Mouse (Mus musculus) T-helper 17 cell (primary cell): ENCODE measurements around the gene Rhou.

Experiments used
- in situ Hi-C, 2 experiments: fragments of 300-600 bp; cut with MboI, MseI; formaldehyde crosslinking; loops; 1 replicate in 1 of 2; 2 replicates in 1 of 2; pipeline ENCODE4 v1.15.1; 2025; ENCODE audit warnings: high pct_unique_total_duplicates in 2 of 2

Gene Rhou

DNA sequence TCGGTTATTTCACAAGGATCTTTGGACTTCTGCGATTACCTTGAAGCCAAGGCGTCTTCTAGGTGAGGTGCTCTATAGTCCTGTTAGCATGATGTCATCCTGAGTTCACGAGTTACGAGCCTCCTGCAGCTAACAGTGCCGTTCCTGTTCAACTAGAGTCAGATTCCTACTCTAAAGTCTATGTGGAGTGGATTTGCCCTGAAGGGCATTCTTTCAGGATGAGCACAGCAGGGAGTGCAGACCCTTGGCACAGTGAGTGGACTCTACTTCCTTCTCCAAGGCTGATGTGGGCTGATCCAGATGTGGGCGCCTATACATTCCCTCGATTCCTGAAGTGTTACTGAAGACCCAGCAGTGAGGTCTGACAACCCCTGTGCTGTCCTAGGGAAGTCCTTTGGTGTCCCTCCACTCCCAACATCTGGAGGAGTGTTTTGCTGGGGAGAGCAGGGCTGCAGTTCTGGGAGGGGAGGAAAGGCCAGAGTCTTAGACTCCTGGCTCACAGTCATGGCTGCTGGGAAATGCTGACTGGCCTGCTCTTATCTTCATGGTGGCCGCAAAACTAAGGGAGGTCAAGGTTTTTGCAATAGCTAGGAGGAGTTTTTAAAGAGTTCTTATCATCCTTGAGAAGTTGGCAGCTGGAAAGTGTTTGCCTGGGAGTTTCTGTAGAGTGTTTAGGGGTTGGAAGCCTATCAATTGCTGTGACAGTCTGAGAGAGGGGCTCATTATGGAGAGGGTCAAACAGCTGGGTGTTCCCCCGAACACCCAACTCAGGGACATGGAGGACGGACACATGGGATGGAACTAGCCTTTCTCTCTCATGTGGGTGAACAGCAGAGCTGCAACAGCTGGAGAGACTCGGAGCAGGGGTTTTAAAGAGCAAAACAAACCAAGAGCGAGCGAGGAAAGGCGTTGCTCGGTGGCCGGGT is 5.2 kb upstream of the Rhou start:
- in situ Hi-C loops, result no loop called here

DNA sequence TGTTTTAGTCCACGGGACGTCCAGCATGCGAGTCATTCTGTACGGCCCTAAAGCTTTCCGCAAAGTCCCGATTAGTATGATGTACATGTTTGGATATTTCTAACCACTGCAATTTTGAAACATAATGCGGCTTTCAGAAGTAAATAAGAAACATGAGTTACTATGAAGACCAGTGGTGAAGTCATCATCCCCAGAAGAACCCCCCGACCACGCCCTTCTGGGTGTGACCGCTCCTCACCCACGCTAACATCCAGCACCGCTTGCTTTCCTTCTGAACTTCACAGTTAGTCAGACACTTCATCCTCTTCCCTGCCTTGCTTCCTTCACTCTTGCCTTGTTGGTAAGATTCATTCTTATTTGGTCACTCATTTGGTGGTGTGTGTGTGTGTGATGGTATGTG is 4.2 kb upstream of the Rhou start:
- in situ Hi-C loops, result no loop called here

DNA sequence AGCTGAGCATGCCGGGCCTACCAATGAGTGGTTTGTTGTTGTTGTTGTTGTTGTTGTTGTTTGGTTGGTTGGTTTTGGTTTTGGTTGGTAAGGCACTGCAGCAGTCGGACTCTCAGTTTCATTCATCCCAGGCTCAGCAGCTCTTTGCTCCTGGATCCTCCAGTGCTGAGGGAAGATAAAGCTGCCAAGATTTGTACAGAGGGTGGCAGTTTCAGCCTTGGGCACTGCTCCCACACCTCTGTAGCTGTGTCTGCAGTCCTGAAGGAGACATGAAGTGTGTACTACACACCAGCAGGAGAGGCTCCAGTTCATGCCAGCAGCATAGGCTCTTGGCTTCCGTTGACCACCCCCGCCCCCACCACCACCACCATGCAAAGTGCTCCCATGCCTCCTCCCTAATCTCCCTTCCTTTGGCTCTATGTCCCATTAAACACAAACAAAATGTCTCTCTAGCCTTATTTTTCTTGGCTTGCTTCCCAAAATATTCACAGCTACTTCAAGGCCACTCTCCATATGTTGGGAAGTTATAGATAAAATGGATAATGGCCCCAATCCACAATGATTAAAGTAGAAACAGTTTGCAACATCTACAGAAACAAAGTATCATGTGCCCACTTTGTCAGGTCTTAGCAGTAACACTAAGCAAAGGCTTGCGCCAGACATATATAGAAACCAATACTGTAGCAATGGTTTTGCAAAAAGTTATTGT is 2.2 kb upstream of the Rhou start:
- in situ Hi-C loops, result loop anchor here in 1 of 2 experiments (10.0 kb wide), 1 partner anchor 113 kb away; no protein-coding TSS in a partner anchor

DNA sequence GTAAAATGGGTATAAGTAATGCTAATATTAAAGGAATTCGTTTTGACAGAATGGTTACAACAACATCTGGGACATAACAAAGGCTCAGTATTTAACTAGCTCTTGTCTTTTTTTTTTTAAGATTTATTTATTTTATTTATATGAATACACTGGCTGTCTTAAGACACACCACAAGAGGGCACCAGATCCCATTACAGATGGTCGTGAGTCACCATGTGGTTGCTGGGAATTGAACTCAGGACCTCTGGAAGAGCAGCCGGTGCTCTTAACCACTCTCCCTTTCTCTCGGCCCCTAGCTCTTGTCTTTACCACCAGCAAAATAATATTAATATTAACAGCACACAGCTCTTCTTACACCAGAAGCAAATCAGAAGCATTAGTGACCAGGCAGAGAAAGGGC is 1.1 kb upstream of the Rhou start:
- in situ Hi-C loops, result loop anchor here in 1 of 2 experiments (10.0 kb wide), 1 partner anchor 112 kb away; no protein-coding TSS in a partner anchor

DNA sequence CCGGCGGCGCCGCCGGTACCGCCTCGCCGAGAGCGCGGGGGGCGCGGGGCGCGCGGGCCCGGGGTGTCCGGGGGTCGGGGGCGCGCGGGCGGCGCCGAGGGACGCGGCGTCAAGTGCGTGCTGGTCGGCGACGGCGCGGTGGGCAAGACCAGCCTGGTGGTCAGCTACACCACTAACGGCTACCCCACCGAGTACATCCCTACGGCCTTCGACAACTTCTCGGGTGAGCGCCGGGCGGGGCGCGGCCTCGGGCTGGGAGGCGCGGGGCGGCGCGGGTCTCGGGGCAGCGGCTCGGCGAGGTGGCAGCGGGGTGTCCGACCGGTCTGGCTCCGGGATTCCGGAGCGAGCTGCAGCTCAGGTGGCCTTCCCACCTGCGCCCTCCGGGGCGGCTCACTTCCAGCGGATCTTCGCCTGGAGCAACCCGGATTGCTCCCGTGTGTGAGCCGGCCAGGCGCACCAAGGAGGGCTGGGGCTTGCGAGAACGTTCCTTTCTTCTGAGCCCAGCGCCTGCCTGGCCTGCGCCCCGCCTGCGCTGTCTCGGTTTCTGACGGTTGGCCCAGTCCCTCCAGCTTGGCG is 353 bp downstream of the Rhou start:
- in situ Hi-C loops, result loop anchor here in 1 of 2 experiments (10.0 kb wide), 1 partner anchor 111 kb away; no protein-coding TSS in a partner anchor

DNA sequence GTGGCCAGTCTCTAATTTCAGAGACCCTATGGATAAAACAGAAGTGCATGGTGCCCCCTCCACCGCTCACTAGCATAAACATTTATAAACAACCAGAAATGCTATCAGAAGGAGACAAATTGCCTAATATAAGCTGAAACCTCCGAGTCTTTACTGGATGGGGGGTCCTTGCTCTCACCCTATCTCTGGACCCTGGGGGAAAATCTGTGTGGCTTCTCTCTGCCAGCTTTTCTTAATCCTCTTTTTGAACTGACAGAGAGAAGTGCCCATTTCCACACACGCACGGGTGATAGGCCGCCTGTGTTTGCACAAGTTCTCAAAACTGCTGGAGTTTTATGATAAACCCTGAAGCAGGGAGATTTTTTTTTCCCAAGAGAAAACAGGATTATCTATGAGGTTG is 1.0 kb downstream of the Rhou start:
- in situ Hi-C loops, result loop anchor here in 1 of 2 experiments (10.0 kb wide), 1 partner anchor 110 kb away; no protein-coding TSS in a partner anchor

DNA sequence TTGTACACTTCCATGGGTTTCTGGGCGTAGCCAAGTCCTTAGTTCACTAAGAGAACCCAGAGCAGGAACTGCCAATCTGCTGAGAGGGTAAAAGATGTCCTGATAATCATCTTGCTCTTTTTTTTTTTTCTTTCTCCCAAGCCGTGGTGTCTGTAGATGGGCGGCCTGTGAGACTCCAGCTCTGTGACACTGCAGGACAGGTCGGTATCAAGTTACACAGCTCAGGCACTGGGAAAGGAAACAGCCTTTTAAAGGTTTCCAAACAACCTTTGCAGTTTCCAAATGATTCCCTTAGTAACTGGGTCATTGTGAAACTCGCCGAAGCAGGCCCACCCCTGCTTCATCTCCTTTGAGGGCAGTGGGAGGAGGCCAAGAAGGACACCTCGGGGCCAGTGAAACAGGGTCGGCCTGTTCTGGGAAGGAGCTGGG is 1.6 kb downstream of the Rhou start:
- in situ Hi-C loops, result loop anchor here in 1 of 2 experiments (10.0 kb wide), 1 partner anchor 109 kb away; no protein-coding TSS in a partner anchor

DNA sequence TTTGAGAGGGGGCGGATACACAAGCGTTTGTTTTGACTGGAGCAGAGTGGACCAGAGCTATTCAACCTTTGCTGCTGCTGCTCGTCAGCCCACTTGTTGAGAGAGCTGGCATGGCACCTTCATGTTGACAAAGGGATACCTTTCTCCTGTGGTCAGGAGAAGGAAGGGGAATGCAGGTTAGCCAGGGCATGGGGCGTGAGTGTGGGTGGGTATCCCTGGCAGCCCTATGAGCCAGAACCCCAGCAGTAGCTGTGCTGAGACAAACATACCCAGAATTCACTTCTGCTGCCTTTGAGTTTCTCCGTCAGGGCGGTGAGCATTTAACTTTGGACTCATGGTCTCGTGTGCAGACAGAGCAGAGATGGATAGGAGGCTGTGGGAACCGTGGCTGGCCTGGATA is 4.1 kb downstream of the Rhou start:
- in situ Hi-C loops, result loop anchor here in 1 of 2 experiments (10.0 kb wide), 1 partner anchor 107 kb away; no protein-coding TSS in a partner anchor

DNA sequence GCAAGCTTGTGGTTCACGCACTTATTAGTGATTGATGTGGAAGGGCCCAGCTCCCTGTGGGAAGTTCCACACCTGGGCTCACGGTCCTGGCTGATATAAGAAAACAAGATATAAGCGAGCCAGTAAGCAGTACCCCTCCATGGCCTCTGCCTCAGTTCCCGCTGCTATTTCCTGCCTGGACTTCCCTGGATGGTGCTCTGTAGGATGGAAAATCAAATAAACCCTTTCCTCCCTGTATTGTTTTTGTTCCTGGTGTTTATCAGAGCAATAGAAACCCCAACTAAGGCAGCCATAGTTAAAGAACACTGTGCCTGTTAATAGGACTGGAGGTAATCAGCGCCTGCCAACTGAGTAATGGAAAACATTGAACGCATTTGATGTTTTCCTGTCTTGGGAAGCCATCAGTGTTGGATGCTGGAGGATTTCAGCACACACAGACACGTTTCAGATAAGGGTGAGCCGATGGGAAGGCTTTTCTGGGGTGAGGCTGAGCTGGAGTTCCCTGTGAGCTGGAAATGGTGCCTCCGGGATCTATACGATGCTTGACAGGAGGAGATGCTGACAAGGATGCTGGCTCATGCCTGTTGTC is 5.8 kb downstream of the Rhou start:
- in situ Hi-C loops, result loop anchor here (5.0 to 10.0 kb wide), 2 partner anchors 105 to 118 kb away; no protein-coding TSS in a partner anchor

DNA sequence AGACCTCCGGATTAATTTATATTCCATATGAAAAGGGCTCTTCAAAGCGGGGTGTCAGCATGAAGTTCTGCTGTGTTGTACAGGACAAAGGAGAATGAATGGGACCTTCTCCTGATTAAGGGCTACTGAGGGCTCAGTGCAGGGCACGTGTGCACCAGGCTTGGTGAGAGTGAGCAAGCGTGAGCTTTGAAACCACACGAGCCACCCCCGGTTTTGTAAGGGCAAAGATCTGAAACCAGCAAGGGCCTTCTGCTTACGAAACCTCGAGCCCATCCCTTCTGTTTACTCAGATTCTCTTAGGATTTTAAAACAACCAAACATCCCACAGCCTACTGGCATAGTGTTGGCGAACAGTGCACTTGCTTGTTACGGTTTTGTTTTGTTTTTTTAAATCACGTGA is 7.8 kb downstream of the Rhou start:
- in situ Hi-C loops, result loop anchor here in 1 of 2 experiments (5.0 kb wide), 1 partner anchor 116 kb away; no protein-coding TSS in a partner anchor

DNA sequence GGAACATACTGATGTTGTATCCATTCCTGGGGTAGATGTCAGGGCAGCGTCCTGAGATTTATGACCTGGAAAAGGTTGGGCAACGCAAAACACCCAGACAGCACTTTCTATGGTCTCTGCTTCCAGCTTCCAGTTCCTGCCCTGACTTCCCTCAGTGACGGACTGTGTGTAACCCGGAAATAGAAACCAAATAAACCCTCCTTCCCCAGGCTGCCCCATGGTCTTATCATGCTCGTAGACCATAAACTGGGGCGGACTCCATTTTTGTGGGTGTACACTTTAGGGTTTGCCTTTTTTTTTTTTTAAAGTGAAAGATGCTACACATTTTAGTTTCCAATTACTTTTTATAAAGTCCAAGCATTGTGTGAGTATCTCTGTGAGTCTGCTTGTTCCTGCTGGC is 11.9 kb downstream of the Rhou start:
- in situ Hi-C loops, result no loop called here

DNA sequence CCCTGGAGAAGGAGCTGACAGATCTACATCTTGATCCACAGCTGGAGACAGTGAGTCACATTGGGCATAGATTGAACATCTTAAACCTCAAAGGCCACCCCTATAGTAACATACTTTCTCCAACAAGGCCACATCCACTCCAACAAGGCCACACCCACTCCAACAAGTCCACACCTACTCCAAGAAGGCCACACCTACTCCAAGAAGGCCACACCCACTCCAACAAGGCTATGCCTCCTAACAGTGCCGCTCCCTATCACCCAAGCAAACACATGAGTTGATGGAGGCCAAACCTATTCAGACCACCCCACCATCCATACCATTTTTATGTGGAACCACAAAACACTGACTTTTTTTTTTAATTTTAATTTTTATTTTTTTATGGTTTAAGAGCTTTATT is 13.1 kb downstream of the Rhou start:
- in situ Hi-C loops, result no loop called here

DNA sequence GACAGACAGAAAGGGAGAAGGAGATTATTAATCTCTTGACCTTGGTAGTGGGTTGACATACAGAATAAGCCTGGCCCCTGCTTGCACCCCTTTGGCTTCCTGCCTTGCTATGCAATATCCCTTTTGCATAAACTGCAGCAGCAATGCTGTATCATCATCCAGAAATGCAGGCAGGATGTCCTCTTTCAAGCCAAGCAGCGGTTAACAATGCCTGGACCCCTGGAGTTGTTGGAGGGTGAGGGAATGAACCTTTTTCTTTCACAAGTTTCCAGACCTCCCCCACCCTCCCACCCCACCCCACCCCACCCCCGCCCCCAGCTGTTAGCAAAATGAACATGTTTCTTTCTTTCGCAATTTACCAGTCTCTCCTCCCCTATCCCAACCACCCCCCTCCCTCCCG is 15.0 kb downstream of the Rhou start:
- in situ Hi-C loops, result no loop called here

DNA sequence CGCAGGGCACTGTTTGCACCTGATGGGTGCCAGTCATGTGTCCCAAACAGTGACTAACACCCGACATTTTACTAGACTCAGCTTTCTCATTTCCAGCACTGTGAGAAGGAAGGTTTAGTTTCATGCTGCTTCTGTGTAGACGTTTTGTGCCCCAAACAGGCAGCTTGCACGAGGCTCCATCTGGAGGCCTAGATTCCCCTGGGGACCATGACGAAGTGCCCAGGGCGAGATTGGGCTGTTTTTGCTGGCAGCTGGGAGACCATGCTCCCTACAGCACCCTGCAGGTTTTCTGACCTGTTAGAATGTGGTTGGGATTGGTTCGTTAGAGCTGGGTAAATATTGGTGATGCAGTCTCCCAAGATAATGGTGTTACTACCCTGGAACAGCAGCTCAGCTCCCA is 17.0 kb downstream of the Rhou start:
- in situ Hi-C loops, result no loop called here

DNA sequence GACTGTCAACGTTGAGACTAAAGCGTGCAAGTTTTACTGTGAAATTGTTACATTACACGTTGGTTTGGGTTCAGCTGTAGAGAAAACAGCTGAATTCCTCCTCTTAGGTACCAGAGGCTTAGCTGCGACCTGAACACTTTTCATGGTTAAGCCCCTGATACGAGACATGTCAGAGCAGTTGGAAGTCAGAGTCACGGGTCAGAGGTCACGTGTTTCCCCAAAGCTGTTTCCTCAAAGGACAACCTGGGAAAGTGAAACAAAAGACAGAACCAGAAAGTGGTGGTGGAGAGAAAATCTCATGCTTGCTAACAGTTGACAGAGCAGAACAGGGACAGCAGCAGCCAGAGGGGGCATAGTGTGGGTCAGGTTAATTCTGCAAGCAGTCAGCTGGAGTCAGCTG is 17.7 kb downstream of the Rhou start:
- in situ Hi-C loops, result no loop called here

DNA sequence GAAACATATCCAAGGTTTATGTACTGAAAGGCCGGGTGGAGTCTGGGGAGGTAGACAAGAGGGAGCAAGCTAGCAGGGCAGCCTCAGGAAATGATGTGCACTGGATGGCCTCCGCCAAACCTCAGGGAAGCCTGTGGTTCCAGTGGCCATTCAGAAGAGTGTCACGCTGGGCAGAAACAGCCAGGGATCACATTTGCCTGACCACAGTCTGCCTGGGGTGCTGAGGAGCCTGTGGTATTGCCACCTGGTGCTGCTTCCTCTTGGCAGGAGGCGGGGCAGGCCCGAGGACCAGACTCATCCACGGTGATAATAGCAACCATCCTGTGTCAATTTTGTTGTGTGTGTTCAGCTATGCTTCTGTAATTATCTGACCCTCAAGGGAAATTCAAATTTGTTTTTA is 18.9 kb downstream of the Rhou start:
- in situ Hi-C loops, result no loop called here

DNA sequence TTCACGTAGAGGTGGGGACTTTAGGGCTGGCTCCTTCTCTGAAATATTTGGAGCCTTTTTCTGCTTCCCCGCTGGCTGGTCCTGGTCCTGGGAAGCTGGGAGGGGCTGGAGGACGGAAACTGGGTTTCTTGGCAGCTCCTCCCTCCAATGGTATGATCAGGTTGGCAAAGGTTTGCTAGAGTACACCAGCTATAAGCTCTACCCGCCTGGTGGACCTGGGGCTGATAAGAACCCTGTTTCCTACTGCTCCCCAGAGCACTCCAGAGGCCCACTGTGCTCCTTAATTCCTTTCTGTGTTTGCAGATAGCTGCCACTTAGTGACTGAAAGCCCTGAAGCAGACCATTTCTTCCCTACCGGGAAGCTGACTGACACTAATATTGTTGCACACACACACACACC is 21.9 kb downstream of the Rhou start:
- in situ Hi-C loops, result loop anchor here in 1 of 2 experiments (25.0 kb wide), 1 partner anchor 1588 kb away; no protein-coding TSS in a partner anchor

DNA sequence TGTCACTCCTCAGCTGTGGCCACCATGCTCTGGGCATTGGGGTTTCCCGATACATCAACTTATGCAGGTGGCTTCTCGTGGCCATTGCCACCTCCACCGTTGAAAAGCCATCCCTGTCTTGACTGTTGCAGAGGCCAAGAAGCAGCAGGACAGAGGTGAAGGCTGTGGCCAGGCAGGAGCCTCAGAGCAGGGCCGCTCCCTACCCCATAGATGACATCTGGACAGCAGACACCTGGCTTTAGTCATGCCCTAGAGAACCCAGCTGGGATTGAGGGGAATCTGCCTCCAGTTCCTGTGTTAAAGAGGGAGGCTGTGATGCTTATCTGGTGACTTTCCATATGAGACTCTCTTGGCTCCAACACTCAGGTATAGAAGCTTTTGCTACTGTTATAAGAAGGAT is 24.7 kb downstream of the Rhou start:
- in situ Hi-C loops, result loop anchor here in 1 of 2 experiments (25.0 kb wide), 1 partner anchor 1591 kb away; no protein-coding TSS in a partner anchor

DNA sequence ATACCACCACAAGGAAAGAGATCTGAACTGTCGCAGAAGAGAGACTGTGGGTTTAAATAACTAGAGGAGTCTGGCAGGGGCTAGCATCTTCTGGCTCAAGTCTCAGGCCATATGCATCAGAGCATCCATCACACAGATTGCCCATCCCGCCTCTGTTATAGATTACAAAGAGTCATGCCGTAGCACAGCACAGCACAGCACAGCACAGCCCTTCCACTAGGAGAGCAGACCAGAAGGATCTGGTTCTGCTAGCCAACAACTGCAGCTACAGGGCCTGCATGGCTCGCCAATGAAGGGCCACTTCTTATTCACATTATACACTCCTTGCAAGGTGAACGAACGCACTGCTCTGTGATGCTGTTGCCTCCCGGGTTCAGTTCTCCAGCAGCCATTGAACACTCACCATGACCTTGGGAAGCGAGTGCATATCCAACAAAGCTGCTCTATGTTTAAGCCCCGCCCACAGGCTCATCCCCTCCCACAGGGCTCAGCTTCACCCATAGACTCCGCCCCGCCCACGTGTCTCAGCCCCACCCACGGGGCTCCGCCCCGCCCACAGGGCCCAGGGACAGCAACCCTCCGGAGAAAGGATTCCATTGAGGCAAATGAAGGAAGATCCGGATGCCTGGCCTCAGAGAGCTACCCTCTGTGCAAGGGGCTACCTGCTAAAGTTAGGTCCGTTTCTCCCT is 28.5 kb downstream of the Rhou start:
- in situ Hi-C loops, result loop anchor here (10.0 to 25.0 kb wide), 3 partner anchors 793 to 1595 kb away; no protein-coding TSS in a partner anchor

DNA sequence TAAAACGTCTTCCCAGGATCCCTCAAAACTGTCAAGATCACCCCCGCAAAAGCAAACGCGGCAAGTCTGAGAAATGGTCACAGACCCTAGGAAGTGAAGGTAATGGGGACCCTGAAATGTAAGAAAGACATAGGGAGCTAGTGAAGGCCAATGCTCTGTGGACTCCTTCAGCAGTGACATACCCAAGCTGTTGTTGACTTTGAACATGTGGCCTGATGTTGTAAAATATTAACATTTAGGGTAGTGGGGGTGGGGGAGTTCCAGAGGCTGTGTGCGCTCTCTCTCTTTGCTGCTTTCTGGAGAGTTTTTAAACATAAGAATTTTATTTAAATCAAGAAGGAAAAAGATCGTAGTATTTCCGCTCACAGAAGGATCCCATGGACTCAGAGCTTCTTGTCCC is 29.6 kb downstream of the Rhou start:
- in situ Hi-C loops, result loop anchor here (10.0 to 25.0 kb wide), 3 partner anchors 791 to 1596 kb away; no protein-coding TSS in a partner anchor
